Mouse (Mus musculus) heart, adult 8-10 months (tissue): ENCODE measurements around the gene Erich3. TPM values are rescaled to one million over a fixed set of nuclear protein-coding genes. Genes with fewer than 3 reads are reported as not detected.

ENCODE experiments used
- DNase-seq: peaks from one replicate; pipeline ENCODE4 v3.0.0; 2022; ENCODE audit warnings: low spot score
- total RNA-seq, 4 experiments: library from RNA; stranded (reverse); gene quantifications; 2 replicates each; pipeline ENCODE4 v1.2.4; 2022

Gene Erich3
- total RNA-seq, 4 experiments from 2014 or later = 0.08 to 0.35 (median 0.20) TPM

- no peak for DNase-seq
Observed at GRCm38 (mm10) chr3:154766321-154766720, 102.7 kb downstream of the Erich3 start.

- DNase-seq = no peak
Observed at GRCm38 (mm10) chr3:154771651-154772050, 108.0 kb downstream of the Erich3 start.

- DNase-seq = no peak
Observed at GRCm38 (mm10) chr3:154778836-154779595, 115.4 kb downstream of the Erich3 start.

GRCm38 (mm10) chr3:154786354-154786753 lies 122.7 kb downstream of the Erich3 start:
- DNase-seq = no peak

- DNase-seq = no peak
Observed at GRCm38 (mm10) chr3:154787611-154788010, 124.0 kb downstream of the Erich3 start.

- DNase-seq = no peak
Observed at GRCm38 (mm10) chr3:154793571-154793970, 129.9 kb downstream of the Erich3 start.

- no peak for DNase-seq
Observed at GRCm38 (mm10) chr3:154798806-154799205, 135.1 kb downstream of the Erich3 start.

GRCm38 (mm10) chr3:154800454-154800853 lies 136.8 kb downstream of the Erich3 start:
- no peak for DNase-seq

- no peak for DNase-seq
Observed at GRCm38 (mm10) chr3:154800888-154801429, 137.3 kb downstream of the Erich3 start.

GRCm38 (mm10) chr3:154806626-154807025 lies 143.0 kb downstream of the Erich3 start:
- no peak for DNase-seq

GRCm38 (mm10) chr3:154810273-154810870 lies 146.7 kb downstream of the Erich3 start:
- DNase-seq = no peak

- no peak for DNase-seq
Observed at GRCm38 (mm10) chr3:154811281-154811680, 147.6 kb downstream of the Erich3 start.

- DNase-seq = no peak
Observed at GRCm38 (mm10) chr3:154811833-154812232, 148.2 kb downstream of the Erich3 start.

GRCm38 (mm10) chr3:154812893-154813292 lies 149.2 kb downstream of the Erich3 start:
- no peak for DNase-seq

GRCm38 (mm10) chr3:154815606-154816005 lies 151.9 kb downstream of the Erich3 start:
- no peak for DNase-seq

- DNase-seq = no peak
Observed at GRCm38 (mm10) chr3:154816231-154816630, 152.6 kb downstream of the Erich3 start.

- DNase-seq = peak; percentile 35
Observed at GRCm38 (mm10) chr3:154816801-154817625, 153.4 kb downstream of the Erich3 start.

Other genes starting within 250 kb of the Erich3 start
- gene Cryz, start 67.1 kb upstream of the Erich3 start, total RNA-seq = 10 to 100 TPM; 14.7 to 20.0 (median 16.6) TPM
- gene Tyw3, start 66.8 kb upstream of the Erich3 start, total RNA-seq = 1 to 10 TPM; 3.3 to 5.0 (median 4.0) TPM